Mouse (Mus musculus) ovary, postnatal 14 days (tissue): ENCODE results near the gene Impdh2.

Source experiments
- DNase-seq: peaks from one replicate; pipeline ENCODE4 v3.0.0; 2022; ENCODE audit warnings: low spot score

The Impdh2 gene

DNA sequence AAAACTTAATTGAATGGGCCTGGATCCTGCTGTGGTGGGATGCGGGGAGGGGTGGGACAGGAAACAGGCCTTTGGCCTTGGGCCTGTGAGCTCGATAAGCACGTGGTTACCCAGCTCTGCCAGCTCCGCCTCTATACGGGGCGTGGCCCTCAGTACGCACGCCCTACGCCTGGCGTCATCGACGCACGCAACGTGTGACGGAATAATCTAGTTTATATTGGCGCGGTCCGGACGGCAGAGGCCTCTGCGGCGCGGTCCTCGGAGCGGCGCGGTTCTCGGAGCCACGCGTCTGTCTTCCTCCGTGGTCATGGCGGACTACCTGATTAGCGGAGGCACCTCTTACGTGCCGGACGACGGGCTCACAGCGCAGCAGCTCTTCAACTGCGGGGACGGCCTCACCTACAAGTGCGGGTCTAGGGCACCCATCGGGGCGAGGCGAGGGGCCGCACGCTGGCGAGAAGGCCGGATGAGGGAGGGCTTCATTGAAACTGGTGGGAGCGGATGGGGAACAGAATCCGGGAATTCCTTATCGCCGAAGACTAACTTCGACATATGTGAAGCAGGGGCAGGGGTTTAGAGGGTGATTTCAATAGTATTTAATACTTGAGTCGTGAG, at the start of gene Impdh2:
Gene Impdh2, plus strand, starts transcription at position 60 of the 615 bp plus-strand sequence.
- peak; percentile 91 for DNase-seq

DNA sequence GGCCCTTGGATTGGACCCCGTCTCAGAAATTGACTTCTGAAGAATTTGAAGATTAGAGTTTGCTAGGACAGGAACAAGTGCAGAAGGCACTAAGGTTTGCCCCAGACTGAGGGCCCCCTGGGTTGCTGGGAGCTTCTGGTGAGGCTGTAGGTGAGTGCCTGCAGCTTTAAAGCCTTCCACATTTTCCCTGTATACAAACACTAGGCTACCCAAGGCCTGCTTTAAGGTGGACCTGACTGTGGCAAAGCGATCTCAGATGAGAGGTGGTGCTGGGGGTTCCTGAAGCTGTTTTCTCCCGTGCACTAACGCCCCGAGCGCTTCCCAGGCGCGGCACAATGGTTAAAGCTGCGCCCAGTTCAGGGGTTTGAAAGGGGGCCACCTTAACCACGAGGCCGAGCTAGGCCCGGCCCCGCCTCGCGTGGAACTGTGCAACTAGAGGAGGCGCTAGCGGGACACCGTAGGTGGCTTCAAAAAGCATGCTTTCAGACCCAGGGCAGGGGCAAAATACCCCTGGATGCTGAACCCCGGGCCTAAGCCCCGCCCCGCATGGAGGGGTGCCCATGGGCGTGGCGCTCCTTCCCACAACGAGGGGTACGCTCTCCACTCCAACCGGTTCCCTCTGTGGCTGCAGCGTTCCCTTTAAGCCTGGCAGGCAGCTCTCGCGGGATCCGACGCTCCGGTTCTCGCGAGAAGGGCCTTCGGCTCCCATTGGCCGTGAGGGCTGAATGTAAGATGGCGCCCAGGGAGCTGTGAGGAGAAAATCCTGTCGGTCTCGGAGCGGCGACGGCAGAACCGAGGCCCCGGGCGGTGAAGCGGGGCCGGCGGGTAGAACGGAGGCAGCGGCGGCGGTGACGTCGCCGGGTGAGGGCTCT, 43.5 kb upstream of the Impdh2 start, which contains the start of gene Qrich1:
Gene Qrich1, plus strand, starts transcription at position 427 of the 872 bp plus-strand sequence.
- peak; percentile 83 for DNase-seq

DNA sequence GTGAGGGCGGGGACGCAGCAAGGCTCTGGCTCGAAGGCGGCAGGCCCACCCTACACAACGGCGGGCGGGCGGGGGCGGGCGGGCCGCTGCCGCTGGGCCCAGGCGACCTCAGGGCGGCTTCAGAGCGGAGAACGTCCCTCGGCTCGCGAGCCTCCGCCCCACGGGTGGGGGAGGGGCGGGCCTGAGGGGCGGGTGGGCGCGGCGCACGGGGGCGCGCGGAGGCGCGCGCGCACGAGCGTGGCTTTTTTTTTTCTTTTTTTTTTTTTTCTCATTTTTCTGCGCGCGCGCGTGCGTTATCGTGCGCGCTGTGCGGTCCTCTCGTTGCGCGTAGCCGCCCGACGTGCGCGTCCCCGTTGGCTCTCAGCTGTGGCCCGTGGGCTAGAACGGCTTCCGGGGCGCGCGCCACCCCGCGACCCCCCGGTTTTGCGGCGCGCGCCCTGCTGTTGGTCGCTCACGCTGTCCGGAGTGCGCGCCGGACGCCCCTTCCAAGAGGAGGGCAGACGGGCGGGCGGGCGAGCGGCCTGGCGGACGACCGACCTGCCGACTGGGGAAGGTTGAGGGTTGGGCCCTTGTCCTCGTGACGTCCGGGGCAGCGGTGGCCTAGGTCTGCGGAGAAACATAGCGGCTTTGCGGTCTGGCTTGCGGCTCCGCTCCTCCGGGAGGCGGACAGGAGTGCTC, 42.7 kb upstream of the Impdh2 start:
- peak; percentile 69 for DNase-seq

DNA sequence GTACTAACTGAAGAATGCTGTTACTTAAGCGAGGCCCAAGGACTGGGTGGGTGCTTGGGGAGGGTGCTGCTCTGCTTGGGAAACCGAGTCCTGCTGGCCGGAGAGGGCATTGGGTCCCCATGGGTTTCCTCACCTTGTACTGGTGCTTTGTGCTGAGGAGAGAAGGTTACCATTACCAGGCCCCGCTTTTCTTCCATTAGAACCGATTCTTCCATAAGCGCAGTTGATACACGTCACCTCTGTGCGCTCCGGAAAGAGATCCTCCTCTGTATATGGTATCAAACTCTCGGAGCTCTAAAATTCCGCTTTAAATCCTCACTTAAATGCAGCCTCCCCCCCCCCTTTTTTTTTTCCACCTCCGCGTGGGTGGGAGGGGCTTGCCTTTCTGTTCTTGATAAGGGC, 42.2 kb upstream of the Impdh2 start:
- peak; percentile 18 for DNase-seq

DNA sequence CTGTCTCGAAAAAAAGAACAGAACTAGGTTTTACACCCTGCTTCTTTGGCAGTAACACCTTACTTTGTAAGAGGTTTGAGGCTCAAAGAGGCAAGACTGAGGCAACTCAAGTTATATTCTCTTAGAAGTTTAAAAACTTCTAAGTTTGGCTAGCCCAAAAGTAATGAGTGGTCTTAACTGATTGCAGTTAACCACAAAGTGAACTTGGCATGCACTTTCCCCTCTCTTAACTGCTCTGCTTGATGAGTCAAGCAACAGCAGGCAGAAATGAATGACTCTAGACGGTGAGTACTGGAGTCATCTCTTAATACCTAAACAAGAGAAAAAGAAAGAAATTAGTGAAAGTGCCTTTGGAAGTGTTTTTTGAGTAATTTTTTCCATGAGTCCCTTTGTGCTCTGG, 38.5 kb upstream of the Impdh2 start:
- DNase-seq = no peak

DNA sequence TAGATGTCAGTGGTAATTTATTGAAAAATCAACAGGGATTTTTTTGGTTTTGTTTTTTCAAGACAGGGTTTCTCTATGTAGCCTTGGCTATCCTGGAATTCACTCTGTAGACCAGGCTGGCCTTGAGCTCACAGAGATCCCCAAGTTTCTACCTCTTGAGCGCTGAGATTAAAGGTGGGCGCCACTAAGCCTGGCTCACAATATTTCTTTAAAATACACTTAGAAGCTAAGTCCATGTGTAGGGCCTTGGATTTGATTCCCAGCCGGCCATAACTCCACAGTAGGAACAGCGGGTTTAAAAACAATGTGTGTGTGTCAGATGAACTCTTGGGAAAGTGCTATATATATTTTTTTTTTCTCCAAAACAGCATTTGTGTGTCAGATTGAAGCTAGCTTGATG, 36.7 kb upstream of the Impdh2 start:
- DNase-seq = no peak

DNA sequence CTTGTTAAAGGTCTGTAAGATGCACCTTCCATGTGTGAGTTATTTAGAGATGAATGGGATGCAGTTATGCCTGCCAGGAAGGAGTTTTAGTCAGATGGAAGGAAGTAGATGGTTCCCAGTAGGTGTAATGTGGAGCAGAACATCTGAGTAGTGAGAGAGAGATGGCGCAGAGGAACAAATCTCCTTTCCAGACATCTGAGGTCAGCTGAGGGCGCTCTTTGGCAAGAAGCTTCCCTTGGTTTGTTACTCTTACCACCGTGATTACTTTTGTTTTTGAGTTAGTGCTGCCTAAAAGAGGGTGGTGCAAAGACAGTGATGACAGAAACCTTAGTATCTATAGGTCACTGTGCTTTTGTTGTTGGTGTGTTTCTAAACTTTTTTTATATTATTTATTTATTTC, 34.7 kb upstream of the Impdh2 start:
- DNase-seq = no peak

DNA sequence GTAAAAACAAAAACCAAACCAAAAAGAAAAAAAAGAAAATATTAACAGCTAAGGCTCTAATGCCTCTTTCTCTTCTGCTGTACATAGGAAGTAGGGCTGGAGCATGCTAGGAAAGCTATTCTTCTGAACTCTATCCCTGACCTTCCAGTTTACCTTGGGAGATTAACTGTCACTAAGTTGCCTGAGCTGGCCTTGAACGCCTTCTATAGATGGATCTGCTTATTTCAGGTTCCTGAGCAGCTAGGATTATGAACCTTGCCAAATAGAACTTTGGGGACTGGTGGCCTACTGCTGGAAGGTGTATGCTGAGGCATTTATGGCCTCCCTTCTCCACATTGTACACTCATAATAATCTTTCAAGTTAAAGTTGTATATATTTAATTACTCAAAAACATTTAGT, 29.1 kb upstream of the Impdh2 start:
- no peak for DNase-seq

DNA sequence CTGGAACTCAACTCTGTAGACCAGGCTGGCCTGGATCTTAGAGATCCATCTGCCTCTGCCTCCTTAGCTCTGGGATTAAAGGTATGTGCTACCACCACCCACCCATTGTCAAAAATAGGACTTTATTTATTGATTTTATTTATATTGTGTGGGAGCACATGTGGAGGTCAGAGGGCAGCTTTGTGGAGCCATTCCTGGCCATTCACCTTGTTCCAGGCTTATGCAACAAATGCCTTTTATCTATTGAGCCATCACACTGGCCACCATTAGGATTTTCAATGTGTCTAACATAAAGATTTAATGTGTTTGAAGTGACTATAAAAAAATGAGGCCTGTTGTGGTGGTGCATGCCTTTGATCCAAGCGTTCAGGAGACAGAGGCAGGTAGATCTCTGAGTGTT, 28.6 kb upstream of the Impdh2 start:
- DNase-seq = no peak

DNA sequence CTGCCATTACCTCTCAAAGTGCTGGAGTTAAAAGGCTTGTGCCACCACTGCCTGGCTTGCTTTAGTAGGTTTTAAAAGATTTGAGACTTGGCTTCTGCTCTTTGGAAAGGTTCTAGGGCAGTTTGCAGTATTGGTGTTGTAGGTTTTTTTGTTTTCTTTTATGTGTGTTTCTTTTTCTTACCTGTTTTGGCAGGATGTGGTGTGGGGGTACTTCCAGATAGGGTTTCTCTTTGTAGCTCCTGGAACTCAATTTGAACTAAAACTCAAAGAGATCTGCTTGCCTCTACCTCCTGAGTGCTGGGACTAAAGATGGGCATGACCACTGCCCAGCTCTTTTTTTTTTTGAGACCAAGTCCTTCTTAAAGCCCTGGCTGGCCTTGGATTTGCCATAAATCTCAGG, 19.2 kb upstream of the Impdh2 start:
- no peak for DNase-seq

DNA sequence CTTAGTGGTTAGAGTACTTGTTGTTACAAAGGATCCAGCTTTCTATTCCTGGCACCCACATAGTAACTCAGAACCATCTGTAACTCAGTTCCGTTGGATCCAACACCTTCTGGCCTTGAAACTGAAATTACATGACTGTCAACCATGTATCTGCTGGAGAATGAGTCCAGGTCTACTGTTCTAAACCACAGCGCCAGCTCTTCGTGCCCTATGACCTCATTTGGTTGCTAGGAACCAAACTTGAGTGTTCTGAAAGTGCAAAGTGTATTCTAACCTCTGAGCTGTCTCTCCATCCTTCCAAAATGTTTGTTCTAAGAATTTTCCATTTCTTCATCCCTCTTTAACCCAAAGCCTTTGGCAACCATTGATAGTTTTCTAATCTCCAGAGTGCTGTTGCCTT, 14.1 kb upstream of the Impdh2 start:
- no peak for DNase-seq

DNA sequence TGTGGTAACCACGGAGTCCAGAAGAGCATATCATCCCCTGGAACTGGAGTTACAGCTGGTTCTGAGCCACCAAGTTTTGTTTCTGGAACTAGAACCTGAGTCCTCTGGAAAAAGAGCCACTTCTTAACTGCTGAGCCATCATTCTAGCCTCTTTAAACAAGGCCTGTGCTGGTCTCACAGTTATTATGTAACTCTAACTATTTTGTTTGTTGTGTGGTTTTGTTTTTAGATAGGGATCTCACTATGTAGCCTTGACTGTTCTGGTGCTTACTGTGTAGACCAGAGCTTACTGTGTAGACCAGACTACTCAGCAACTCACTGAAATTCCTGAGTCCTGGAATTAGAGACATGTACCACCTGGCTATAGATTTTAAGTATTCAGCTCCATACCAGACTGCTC, 13.2 kb upstream of the Impdh2 start:
- no peak for DNase-seq

DNA sequence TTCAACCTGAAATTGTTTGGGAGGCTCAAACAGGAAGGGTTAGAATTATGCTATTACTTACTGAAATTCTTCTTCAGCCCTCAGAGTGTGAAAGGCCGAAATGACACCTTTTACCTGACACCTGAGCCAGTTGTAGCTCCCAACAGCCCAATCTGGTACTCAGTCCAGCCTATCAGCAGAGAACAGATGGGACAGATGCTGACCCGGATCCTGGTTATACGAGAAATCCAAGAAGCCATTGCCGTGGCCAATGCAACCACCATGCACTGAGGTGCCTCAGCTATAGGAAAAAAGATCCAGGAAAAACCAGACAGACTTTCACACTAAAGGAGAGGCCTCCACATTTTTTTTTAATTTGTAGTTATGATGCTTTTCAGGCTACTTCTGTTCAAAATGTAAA, 917 bp upstream of the Impdh2 start:
- no peak for DNase-seq

DNA sequence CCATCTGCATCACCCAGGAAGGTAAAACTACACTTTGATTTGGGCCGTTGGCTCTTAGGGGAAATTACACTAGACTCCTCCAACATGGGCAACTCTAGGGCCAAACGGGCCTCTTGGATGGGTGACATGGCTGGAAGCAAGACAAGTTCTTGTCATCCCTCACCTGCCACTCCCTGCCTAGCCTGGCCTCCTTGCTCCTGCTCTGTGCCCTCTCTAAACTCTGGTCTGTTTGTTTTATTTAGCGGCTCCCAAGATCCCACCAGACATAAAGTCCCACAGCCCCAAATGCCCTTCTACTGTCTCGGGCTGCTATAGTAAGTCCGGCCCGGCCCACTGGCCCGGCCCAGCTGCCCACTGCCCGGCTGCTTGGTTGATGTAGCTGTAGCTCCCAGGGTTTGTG, 3.6 kb downstream of the Impdh2 start:
- DNase-seq = no peak

DNA sequence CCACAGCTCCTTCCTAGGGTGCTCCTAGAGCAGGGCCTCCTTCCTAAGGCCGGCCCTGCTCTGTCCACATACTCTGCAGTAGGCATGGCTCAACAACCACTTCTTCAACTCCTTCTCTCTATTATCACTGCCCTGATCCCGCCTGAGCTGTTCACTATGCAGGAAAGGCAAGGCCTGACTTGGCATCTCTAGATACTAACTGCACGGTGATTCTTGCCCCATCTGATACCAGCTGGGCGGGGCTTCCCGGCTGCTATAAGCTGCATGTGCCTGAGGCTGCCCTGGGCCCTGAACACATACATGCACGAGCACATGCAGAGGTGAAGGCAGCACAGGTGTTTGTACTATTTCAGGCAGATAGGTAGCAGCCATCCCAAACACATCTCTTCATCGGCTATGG, 4.0 kb downstream of the Impdh2 start:
- no peak for DNase-seq

DNA sequence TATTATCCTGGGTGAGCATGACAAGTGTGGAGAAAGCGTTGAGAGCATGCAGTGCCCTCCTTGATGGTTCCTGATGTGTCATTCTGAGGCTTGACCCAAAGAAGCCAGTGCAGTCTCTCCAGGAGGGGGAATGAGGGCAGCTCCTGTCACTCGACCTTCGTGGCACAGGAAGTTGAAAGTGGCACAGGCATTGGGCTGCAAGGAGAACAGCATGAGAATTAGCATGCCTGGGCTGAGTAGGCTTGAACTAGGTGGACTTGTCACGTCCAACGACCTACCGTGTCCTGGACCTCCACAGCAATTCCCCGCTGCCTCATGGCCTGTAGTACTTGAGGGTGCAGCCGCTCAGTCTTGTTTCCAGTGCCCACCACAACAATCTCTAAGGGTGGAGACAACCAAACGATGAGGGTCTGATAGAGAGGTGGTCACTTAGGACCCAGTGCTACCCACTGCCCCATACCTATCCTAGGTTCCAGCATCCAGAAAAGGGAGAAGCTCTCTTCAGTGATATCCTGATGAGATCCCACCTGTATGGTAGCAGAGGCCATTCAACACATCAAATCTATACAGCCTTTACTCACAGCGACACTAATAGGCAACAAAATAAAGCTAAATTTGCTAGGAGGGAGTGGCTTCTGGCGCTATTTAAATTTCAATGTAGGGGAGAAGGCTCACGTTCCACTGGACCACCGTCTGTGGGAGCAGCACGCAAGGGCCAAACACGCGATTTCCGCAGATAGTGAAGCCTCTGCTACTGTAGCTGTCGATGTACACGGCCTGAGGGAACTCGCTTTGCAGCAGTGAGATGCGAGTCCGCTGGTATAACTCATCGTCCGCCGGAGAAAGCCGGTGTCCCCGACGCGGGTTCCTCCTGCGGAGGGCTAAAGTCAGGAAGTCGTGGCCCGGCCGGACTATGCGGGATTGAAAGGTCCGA, 6.1 kb downstream of the Impdh2 start:
- no peak for DNase-seq

DNA sequence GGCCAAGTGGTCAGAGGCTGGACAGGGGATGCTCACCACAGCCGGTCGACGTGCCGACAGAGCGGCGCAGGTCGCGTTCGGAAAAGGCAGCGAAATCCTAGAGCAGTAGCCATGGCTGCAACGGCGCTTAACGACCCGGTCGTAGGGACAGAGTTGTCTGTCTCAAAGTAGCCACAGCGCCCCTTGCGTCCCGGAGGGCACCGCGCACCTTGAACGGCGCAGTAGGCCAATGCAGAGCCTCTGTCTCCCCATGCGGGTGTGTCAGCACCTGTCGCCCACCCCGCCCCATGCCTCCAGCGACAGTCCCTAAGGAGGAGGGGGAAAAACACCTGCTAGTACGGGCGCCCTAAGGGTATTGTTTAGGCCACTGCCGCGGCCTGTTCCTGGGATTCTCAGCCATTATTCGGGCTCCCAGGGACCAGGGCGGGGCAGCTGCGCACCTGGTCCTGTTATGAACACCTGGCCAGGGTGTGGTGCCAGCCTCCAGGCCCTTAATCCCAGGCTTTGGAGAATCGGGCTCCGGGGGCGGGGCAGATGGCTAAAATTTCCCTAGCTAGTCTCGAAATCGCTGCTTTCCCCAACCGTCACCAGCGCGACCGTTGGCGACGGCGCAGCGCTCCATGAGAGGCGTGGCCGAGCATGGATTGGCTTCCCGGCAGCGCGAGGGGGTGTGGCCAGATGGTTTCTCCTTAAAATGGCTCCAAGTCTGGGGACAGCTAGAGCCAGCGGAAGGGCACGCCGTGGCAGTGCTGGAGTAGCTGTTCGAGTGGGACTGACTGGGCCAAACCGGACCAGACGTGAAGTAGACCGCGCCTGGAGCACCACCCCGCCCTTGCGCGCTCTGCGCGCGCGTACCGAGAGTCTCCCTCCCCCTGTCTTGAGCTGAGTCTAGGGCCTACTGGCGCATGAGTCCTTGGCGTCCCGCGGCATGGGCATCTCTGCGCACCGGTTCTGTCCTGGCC, 7.0 kb downstream of the Impdh2 start, which contains the start of gene Ndufaf3:
Gene Ndufaf3, minus strand, starts transcription at position 620 of the 962 bp plus-strand sequence.
- peak; percentile 89 for DNase-seq

DNA sequence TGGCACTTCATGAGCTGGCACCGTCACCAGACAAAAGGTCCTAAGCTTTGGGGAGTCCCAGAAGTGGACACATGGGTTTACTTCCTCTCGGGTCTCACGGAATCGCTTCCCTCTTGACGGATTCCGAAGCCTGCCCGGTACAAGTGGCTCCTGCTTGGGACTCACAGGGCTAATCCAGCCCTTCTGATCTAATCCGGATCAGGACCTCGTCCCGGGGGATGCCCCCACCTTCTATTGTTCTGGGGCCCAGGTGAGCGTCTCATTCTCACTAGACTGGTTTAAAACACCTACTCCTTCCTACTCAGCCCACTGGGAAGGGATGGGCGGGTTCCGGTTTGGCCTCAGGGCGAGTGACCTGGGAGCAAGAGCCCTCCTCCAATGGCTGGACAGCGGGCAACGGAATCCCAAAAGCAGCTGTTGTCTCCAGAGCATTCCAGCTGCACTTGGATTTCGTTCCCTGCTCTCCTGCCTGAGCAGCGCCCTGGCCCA, 7.9 kb downstream of the Impdh2 start:
- no peak for DNase-seq

DNA sequence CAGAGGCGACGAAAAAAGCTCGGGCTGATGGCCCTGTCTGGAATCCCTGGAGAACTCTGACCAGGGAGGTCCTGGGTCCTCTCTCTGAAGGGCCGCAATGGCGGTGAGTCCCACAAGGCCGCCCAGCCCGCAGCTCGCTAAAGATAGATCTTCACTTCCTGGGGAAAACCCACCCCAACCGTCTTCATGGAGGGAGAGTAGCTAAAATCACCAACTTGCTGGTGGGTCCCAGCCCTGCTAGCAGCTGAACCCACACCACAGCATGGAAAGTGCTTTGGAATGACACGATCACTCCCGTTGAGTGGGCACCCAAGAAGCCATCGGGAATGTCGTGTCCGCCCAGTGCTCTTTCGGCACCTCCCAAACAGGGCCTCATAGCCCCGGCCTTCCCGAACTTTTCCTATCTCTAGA, 8.4 kb downstream of the Impdh2 start:
- DNase-seq = no peak
